Mouse (Mus musculus) adrenal gland, adult 8-10 months (tissue): Measurements from ENCODE around the gene Ifngr2. TPM values are rescaled to one million over a fixed set of nuclear protein-coding genes. Genes with fewer than 3 reads are reported as not detected.

Experiments
- DNase-seq: peaks from one replicate; pipeline ENCODE4 v3.0.0; 2022
- total RNA-seq, 4 experiments: library from RNA; stranded (reverse); gene quantifications; 2 replicates each; pipeline ENCODE4 v1.2.4; 2022

Gene Ifngr2
- total RNA-seq, 4 experiments from 2014 or later: 21.8 to 35.9 (median 29.7) TPM

GRCm38 (mm10) chr16:91537065-91537464, 9.8 kb upstream of the Ifngr2 start:
- DNase-seq: no peak

GRCm38 (mm10) chr16:91538051-91538450, 8.8 kb upstream of the Ifngr2 start:
- DNase-seq: no peak

GRCm38 (mm10) chr16:91538513-91538912, 8.4 kb upstream of the Ifngr2 start:
- DNase-seq: no peak

GRCm38 (mm10) chr16:91541573-91542081, 5.2 kb upstream of the Ifngr2 start:
- DNase-seq: no peak

- no peak for DNase-seq
These were observed 3.3 kb upstream of the Ifngr2 start for GRCm38 (mm10) chr16:91543619-91544018.

- DNase-seq: no peak
These were observed 1.1 kb upstream of the Ifngr2 start for GRCm38 (mm10) chr16:91545597-91546281.

- DNase-seq: no peak
These were observed 459 bp upstream of the Ifngr2 start for GRCm38 (mm10) chr16:91546391-91546835.

- DNase-seq: no peak
These were observed 1.1 kb downstream of the Ifngr2 start for GRCm38 (mm10) chr16:91547974-91548373.

- no peak for DNase-seq
These were observed 1.7 kb downstream of the Ifngr2 start for GRCm38 (mm10) chr16:91548586-91548985.

- DNase-seq: no peak
These were observed 2.1 kb downstream of the Ifngr2 start for GRCm38 (mm10) chr16:91548996-91549395.

GRCm38 (mm10) chr16:91549616-91550015, 2.7 kb downstream of the Ifngr2 start:
- no peak for DNase-seq

GRCm38 (mm10) chr16:91551081-91551524, 4.2 kb downstream of the Ifngr2 start:
- no peak for DNase-seq

- DNase-seq: no peak
These were observed 5.2 kb downstream of the Ifngr2 start for GRCm38 (mm10) chr16:91552072-91552471.

GRCm38 (mm10) chr16:91553625-91554024, 6.8 kb downstream of the Ifngr2 start:
- no peak for DNase-seq

- no peak for DNase-seq
These were observed 8.2 kb downstream of the Ifngr2 start for GRCm38 (mm10) chr16:91555017-91555605.

GRCm38 (mm10) chr16:91556659-91557058, 9.8 kb downstream of the Ifngr2 start:
- DNase-seq: no peak

- no peak for DNase-seq
These were observed 10.3 kb downstream of the Ifngr2 start for GRCm38 (mm10) chr16:91557214-91557613.

- no peak for DNase-seq
These were observed 10.8 kb downstream of the Ifngr2 start for GRCm38 (mm10) chr16:91557693-91558092.

- DNase-seq: no peak
These were observed 14.2 kb downstream of the Ifngr2 start for GRCm38 (mm10) chr16:91561099-91561498.

GRCm38 (mm10) chr16:91561541-91562457, 14.9 kb downstream of the Ifngr2 start:
- no peak for DNase-seq

- no peak for DNase-seq
These were observed 17.9 kb downstream of the Ifngr2 start for GRCm38 (mm10) chr16:91564580-91565291.

- no peak for DNase-seq
These were observed 18.6 kb downstream of the Ifngr2 start for GRCm38 (mm10) chr16:91565292-91565951.
